Mouse (Mus musculus) cortical plate, adult 2 months (tissue): ENCODE data around the gene Gm17535.
"Not testable (repeated sequence)": the region's sequence is repeated elsewhere in the genome, so short reads cannot be mapped to it uniquely, and the experiment has no call there.

Experiments used
- CTCF ChIP-seq: fragments of 200-500 bp; IDR thresholded peaks from 2 replicates; pipeline ENCODE4 v1.5.1; 2011; ENCODE audit warnings: mild to moderate bottlenecking, control low read depth, low read length; ENCODE audit not compliant: insufficient read depth; ENCODE audit errors: extremely low read depth
- POLR2A ChIP-seq: fragments of 200-500 bp; IDR thresholded peaks from 2 replicates; pipeline ENCODE4 v1.6.1; 2011; ENCODE audit warnings: mild to moderate bottlenecking, low read length, control low read depth; ENCODE audit not compliant: insufficient read depth; ENCODE audit errors: extremely low read depth

DNA sequence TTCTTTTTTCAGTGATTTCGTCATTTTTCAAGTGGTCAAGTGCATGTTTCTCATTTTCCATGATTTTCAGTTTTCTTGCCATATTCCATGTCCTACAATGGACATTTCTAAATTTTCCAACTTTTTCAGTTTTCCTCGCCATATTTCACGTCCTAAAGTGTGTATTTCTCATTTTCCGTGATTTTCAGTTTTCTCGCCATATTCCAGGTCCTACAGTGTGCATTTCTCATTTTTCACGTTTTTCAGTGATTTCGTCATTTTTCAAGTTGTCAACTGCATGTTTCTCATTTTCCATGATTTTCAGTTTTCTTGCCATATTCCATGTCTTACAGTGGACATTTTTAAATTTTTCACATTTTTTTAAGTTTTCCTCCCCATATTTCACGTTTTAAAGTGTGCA lies 27.8 kb upstream of the Gm17535 start:
- not testable (repeated sequence) for TF ChIP-seq POLR2A, CTCF
